Mouse (Mus musculus) splenic B cell, adult 2 months (primary cell): ENCODE measurements around the gene Ap4b1.
"Not testable (repeated sequence)": the region's sequence is repeated elsewhere in the genome, so short reads cannot be mapped to it uniquely, and the experiment has no call there.

Experiments
- DNase-seq: peaks from one replicate; pipeline ENCODE4 v3.0.0-alpha.2; 2011; ENCODE audit warnings: low read depth, low spot score
- H3K27me3 ChIP-seq: 2 replicates; pipeline ENCODE4 v1.6.1; 2012; ENCODE audit warnings: mild to moderate bottlenecking, low read length, moderate library complexity, mixed read lengths; ENCODE audit not compliant: control insufficient read depth, poor library complexity, insufficient read depth, severe bottlenecking
- H3K36me3 ChIP-seq: 2 replicates; pipeline ENCODE4 v1.6.1; 2012; ENCODE audit warnings: mild to moderate bottlenecking, low read length, moderate library complexity, mixed read lengths; ENCODE audit not compliant: control insufficient read depth, poor library complexity, insufficient read depth, severe bottlenecking

The Ap4b1 gene

DNA sequence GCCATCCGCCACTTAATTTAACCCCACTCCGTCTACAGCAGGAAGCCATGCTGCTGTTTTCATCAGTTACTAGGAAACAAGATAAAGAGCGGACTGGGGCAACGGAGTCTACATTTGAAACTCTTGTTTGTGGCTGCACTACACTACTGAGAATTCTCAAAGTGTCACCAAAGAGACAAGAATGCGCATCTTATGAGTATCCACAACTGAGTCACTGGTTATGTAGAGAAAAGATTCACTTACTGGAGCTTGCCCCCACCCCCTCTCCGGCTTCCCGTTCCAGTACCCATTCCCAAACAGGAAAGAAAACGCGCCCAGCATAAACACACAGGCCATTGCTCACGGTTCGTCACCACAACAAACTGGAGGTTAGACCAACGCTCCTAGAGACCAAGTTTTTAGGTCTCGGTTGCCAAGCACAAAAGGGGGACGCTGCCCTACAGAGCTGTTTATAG lies 19.4 kb upstream of the Ap4b1 start:
- DNase-seq, result peak; percentile 49
- no peaks in the 10 kb centered on the region for H3K36me3 ChIP-seq
- no peaks in the 10 kb centered on the region; the same call in 1 of the 2 replicates for H3K27me3 ChIP-seq

GRCm38 (mm10) chr3:103790346-103791145 lies 18.8 kb upstream of the Ap4b1 start:
- H3K36me3 ChIP-seq, result no peaks in the 10 kb centered on the region
- no peaks in the 10 kb centered on the region; the same call in 1 of the 2 replicates for H3K27me3 ChIP-seq
- DNase-seq, result peak; percentile 36

- Histone ChIP-seq H3K27me3 (no peaks in the 10 kb centered on the region; the same call in 1 of the 2 replicates), H3K36me3 (no peaks in the 10 kb centered on the region)
- peak; percentile 94 for DNase-seq
These were observed 17.9 kb upstream of the Ap4b1 start, which contains the start of gene Hipk1 for GRCm38 (mm10) chr3:103791230-103792110. TSS of gene Hipk1 (minus strand) at chr3:103791563.

- H3K27me3 ChIP-seq, result not testable (repeated sequence)
These were observed 17.3 kb upstream of the Ap4b1 start for GRCm38 (mm10) chr3:103792111-103792406.

DNA sequence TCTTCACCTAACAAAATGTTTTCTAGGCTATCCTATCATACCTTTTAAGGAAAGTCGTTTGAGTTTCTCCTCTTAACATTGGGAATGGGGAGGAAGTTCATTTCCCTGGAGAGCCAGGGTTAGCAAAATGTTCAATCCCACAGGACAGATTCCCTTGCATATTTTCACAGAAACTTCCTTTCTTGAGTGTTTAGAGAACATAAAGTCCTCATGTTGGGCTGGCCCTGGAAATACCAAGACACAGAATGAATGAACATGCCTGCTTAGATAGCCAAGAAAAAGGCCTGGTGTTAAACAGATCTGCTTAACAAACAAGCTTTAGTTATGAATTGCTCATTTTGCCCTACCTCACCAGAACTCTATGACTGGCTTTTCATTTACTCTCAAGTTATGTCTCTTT lies 16.8 kb upstream of the Ap4b1 start:
- Histone ChIP-seq H3K27me3 (no peaks in the 10 kb centered on the region), H3K36me3 (no peaks in the 10 kb centered on the region)
- no peak for DNase-seq

More at GRCm38 (mm10) chr3:103792111-103792406, 17.3 kb upstream of the Ap4b1 start:
- not testable (repeated sequence) for DNase-seq, H3K36me3 ChIP-seq

DNA sequence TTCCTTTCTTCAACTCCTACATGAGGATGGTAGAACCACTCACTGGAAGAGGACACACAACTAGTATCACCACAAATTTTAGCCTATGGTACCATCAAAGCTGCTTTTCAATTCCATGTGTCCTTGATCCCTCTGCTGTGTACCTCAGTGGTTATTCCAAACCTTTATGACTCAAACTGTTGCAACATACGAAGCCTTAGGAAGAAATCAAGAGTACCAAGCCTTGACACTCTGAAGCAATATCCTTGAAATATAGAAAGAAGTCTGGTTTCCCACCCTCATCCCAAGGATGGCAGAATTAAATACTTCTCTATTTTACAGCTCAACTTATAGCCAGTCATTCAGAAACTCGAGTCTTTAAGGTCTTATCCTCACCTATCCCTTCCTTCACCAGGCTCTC lies 12.9 kb upstream of the Ap4b1 start:
- DNase-seq, result no peak
- H3K27me3 ChIP-seq, result no peaks in the 10 kb centered on the region
- no peaks in the 10 kb centered on the region for H3K36me3 ChIP-seq

DNA sequence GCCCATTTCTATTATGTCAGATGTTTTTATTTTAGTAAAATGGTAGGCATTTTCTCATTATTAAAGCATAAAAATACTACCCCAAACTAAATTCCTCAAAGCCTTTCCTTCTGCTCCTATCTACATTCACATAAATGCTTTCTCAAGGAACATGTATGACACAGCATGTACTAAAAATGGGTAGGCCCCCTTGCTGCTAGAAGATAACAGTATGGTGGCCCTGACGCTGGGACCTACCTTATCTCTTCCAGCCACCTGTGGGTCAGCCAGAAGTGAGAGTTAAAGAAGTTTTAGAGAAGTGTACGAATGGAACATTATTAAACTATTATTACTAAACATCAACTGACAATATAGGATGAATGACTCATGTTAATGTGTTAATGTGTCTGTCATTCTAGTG lies 9.8 kb upstream of the Ap4b1 start:
- Histone ChIP-seq H3K36me3 (no peaks in the 10 kb centered on the region), H3K27me3 (no peaks in the 10 kb centered on the region)
- DNase-seq, result no peak

DNA sequence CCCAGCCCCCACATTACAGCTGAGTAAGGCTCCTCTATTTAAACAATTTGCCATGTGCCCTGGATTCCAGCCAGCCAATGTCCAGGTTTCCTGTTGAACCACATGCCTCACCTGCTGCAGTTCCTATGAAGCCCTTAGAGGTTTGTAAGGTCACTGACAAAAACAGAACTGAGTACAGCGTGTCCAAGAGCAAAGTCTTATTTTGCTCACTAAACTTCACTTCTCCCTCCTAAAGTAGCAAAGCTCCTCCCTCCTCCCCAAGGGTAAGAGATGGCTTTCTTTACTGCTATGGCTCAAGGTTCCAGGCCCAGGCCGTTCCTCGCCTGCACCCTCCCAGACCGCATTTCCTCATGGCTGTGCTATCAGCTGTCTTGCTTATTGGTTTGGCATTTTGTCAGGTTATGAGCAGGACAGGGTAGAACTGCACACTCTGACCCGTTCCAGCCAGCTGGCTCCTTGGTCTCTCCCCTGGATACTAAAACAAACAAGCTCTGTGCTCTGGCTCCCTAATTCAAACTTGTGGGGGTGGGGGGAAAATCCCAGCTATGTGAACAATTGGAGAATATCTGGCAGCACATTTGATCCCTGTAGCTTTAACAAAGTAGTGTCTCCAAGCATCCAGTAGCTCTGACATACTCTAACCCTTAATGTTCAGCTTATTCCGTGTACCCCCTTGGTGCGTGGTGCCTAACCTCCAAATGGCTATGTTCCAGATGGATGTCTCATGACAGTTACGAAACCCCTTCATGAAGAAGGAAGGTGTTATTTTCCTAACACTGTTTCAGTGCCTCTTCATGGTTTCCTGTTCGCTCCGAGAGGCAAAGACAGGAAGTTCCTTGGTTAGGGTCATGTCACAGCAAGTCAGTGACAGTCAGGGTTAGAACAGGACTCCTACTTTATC lies 7.4 kb upstream of the Ap4b1 start:
- H3K27me3 ChIP-seq, result no peaks in the 10 kb centered on the region
- H3K36me3 ChIP-seq, result peaks cover 4% of the 10 kb centered on the region; the same call in 1 of the 2 replicates
- DNase-seq, result peak; percentile 70

DNA sequence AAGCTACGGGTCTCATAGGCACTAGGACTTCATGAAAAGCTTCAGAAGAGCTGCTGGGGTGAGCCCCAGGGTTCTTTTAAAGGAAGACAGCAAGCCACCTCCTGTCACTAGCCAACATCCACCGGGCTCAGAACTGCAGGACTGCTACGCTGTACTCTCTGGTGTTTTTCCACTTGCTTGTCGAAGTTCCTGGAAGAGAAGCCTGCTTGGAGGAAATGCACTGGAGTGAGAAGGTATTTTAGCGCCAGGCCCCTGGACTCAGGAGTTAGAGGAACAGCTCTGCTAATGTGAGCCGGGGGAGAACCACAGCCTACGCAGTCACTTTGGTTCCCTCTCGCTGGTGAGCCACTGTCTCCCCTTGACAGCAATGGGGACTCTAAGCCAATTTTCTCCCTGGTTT lies 6.5 kb upstream of the Ap4b1 start:
- peaks cover 4% of the 10 kb centered on the region; the same call in 1 of the 2 replicates for H3K36me3 ChIP-seq
- peak; percentile 15 for DNase-seq

GRCm38 (mm10) chr3:103805671-103806070 lies 3.6 kb upstream of the Ap4b1 start:
- Histone ChIP-seq H3K36me3 (peaks cover 4% of the 10 kb centered on the region; the same call in 1 of the 2 replicates), H3K27me3 (no peaks in the 10 kb centered on the region)
- no peak for DNase-seq

More for the DNA sequence above, 6.5 kb upstream of the Ap4b1 start:
- no peaks in the 10 kb centered on the region for H3K27me3 ChIP-seq

DNA sequence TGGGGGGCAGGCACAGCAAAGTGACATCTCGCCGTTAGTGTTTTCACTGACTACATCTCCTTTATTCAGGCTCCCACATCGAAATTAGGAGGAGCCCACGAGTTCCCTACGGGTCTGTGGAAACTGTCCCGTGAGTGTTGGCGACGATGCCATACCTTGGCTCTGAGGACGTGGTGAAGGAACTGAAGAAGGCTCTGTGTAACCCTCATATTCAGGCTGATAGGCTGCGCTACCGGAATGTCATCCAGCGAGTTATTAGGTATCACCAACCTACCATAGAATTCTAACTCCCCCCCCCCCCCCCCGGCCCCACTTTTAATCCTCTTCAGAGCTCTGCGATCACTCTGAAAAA lies 455 bp downstream of the Ap4b1 start:
- DNase-seq, result no peak
- Histone ChIP-seq H3K27me3 (no peaks in the 10 kb centered on the region), H3K36me3 (peaks cover 11% of the 10 kb centered on the region; the same call in 1 of the 2 replicates)

DNA sequence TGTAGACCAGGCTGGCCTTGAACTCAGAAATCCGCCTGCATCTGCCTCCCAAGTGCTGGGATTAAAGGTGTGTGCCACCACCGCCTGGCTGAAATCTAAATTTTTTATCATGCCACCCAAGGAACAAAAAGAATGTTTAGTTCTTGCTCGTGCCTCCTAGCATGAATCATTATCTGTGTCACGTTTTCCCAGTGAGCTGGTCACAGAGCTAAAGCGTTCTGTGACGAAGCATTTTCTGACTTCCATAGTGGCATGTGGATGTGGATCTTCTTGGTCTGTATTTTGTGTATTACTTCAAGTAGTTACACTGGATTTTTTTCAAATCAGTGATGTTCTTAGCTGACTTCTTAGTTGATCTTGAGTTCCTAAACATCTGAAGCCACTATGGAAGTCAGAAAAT lies 1.6 kb downstream of the Ap4b1 start:
- Histone ChIP-seq H3K36me3 (0 out of 2 replicates have a peak, but pooled peaks cover 7% of the 10 kb centered on the region), H3K27me3 (no peaks in the 10 kb centered on the region)
- no peak for DNase-seq

DNA sequence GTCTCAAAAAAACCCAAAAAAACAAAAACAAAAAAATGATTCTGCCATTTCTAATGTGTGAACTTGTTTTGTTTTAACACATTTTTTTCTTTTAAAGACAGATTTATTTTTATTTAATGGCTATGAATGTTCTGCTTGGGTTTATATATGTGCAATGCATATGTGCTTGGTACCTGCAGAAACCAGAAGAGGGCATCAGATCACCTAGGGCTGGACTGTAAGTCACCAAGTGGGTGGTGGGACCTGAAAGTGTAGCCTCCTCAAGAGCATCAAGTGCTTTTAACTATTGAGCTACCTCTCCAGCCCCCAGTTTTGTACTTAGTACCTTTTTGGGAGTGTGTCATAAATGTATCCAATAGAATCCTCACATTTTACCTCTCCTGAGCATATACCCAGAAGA lies 18.2 kb downstream of the Ap4b1 start:
- Histone ChIP-seq H3K27me3 (no peaks in the 10 kb centered on the region), H3K36me3 (no peaks in the 10 kb centered on the region)
- DNase-seq, result peak; percentile 46

GRCm38 (mm10) chr3:103829036-103829435 lies 19.7 kb downstream of the Ap4b1 start:
- H3K27me3 ChIP-seq, result no peaks in the 10 kb centered on the region
- no peaks in the 10 kb centered on the region for H3K36me3 ChIP-seq
- DNase-seq, result no peak
